Mouse (Mus musculus): ENCODE measurements at regions not wholly inside any gene's neighbourhood (a gene's known extent, or its start where the extent isn't known, plus 50 kb on each side); places are given as distances from the start of the nearest gene placed in this dataset.

- no peak for TF ChIP-seq ZNF384 (IDR thresholded peaks at IDR 0.05; ENCODE audit: low read depth, low read length)
- no peak for TF ChIP-seq MAFK (IDR thresholded peaks at IDR 0.05; ENCODE audit: insufficient read depth, low read depth, low read length)
- no peak for TF ChIP-seq CHD2 (IDR thresholded peaks at IDR 0.05; ENCODE audit: low read depth, low read length)
Measured at GRCm38 (mm10) chr1:98350095-98350549, 70.8 kb upstream of the Slco6d1 start.
